Mouse (Mus musculus) forebrain, embryonic 13.5 days (tissue): ENCODE measurements around the gene Dnase1l3. TPM values are rescaled to one million over a fixed set of nuclear protein-coding genes. Genes with fewer than 3 reads are reported as not detected.

Experiments
- ATAC-seq: fragments of 200-750 bp; cut with Nextera tagmentation; 2 replicates; pipeline ENCODE4 v1.8.0; 2017
- H3K27ac ChIP-seq: fragments of 300-500 bp; sonication (generic); 2 replicates; pipeline ENCODE4 v1.5.1; 2015; ENCODE audit warnings: inconsistent platforms, mild to moderate bottlenecking, moderate library complexity
- H3K27me3 ChIP-seq: fragments of 300-500 bp; sonication (generic); 2 replicates; pipeline ENCODE4 v1.6.1; 2015; ENCODE audit warnings: mild to moderate bottlenecking, inconsistent platforms
- H3K36me3 ChIP-seq: fragments of 300-500 bp; sonication (generic); 2 replicates; pipeline ENCODE4 v1.6.1; 2015; ENCODE audit warnings: mild to moderate bottlenecking, inconsistent platforms; ENCODE audit not compliant: poor library complexity, severe bottlenecking
- H3K4me1 ChIP-seq: fragments of 300-500 bp; sonication (generic); 2 replicates; pipeline ENCODE4 v1.6.1; 2015; ENCODE audit warnings: inconsistent platforms
- H3K4me2 ChIP-seq: fragments of 300-500 bp; sonication (generic); 2 replicates; pipeline ENCODE4 v1.6.1; 2015; ENCODE audit warnings: inconsistent platforms, mild to moderate bottlenecking, moderate library complexity
- H3K4me3 ChIP-seq: fragments of 300-500 bp; sonication (generic); 2 replicates; pipeline ENCODE4 v1.5.1; 2015; ENCODE audit warnings: mild to moderate bottlenecking, inconsistent platforms
- H3K9ac ChIP-seq: fragments of 300-500 bp; sonication (generic); 2 replicates; pipeline ENCODE4 v1.6.1; 2015; ENCODE audit warnings: mild to moderate bottlenecking, inconsistent platforms
- H3K9me3 ChIP-seq: fragments of 300-500 bp; sonication (generic); replicated peaks from 2 replicates; pipeline ENCODE4 v1.6.1; 2016; ENCODE audit warnings: inconsistent platforms
- WGBS: fragments of 180-500 bp; shearing (Covaris S2); methylation state at CpG from one replicate; pipeline ENCODE4 v1.1.7; 2015; 5-methylcytosine and 5-hydroxymethylcytosine counted together
- polyA plus RNA-seq: library from polyadenylated mRNA; unstranded; fragments of >200 nt; fragmentation: Nextera tagmentation; extraction: Ambion mirVana; gene quantifications from 2 replicates; pipeline ENCODE4 v1.2.1, GENCODE M21; 2015

Gene Dnase1l3
- polyA plus RNA-seq, 1 experiment from 2014 or later = 0.04 TPM

GRCm38 (mm10) chr14:8030535-8030934, 36.2 kb upstream of the Dnase1l3 start:
- Histone ChIP-seq H3K27ac (no peak overlapping the region), H3K36me3 (no peaks in the 10 kb centered on the region), H3K4me2 (no peak overlapping the region), H3K27me3 (no peaks in the 10 kb centered on the region), H3K4me1 (peaks cover 7% of the 10 kb centered on the region; the same call in 1 of the 2 replicates), H3K4me3 (no peak overlapping the region), H3K9ac (no peak overlapping the region), H3K9me3 (no peaks in the 10 kb centered on the region)
- WGBS = 47% methylated on average over 4 of the region's 4 CpGs
- ATAC-seq = no peak

GRCm38 (mm10) chr14:8029752-8030151, 35.4 kb upstream of the Dnase1l3 start:
- Histone ChIP-seq H3K4me3 (no peak overlapping the region), H3K36me3 (no peaks in the 10 kb centered on the region), H3K4me1 (peaks cover 7% of the 10 kb centered on the region; the same call in 1 of the 2 replicates), H3K9ac (no peak overlapping the region), H3K27me3 (no peaks in the 10 kb centered on the region), H3K9me3 (no peaks in the 10 kb centered on the region), H3K27ac (no peak overlapping the region), H3K4me2 (no peak overlapping the region)
- no peak for ATAC-seq
- 85% methylated on average over 1 of the region's 1 CpGs for WGBS

- no peak overlapping the region for H3K27ac ChIP-seq
- no peaks in the 10 kb centered on the region for H3K27me3 ChIP-seq
- H3K4me3 ChIP-seq = no peak overlapping the region
- ATAC-seq = no peak
- no peak overlapping the region for H3K4me2 ChIP-seq
- WGBS = 96% methylated on average over 5 of the region's 5 CpGs
- H3K9me3 ChIP-seq = no peaks in the 10 kb centered on the region
- peaks cover 7% of the 10 kb centered on the region; the same call in 1 of the 2 replicates for H3K4me1 ChIP-seq
- H3K36me3 ChIP-seq = no peaks in the 10 kb centered on the region
- H3K9ac ChIP-seq = no peak overlapping the region
Measured at GRCm38 (mm10) chr14:8028086-8028485, 33.7 kb upstream of the Dnase1l3 start.

GRCm38 (mm10) chr14:8026769-8027531, 32.6 kb upstream of the Dnase1l3 start:
- WGBS = 90% methylated on average over 10 of the region's 10 CpGs
- no peak overlapping the region for H3K4me2 ChIP-seq
- H3K4me3 ChIP-seq = no peak overlapping the region
- no peak overlapping the region for H3K27ac ChIP-seq
- H3K4me1 ChIP-seq = peaks cover 1% of the 10 kb centered on the region; the same call in 1 of the 2 replicates
- no peak for ATAC-seq
- no peak overlapping the region for H3K9ac ChIP-seq
- H3K36me3 ChIP-seq = no peaks in the 10 kb centered on the region
- no peaks in the 10 kb centered on the region for H3K27me3 ChIP-seq
- no peaks in the 10 kb centered on the region for H3K9me3 ChIP-seq

GRCm38 (mm10) chr14:8024936-8025335, 30.6 kb upstream of the Dnase1l3 start:
- no peaks in the 10 kb centered on the region for H3K9me3 ChIP-seq
- ATAC-seq = no peak
- H3K27me3 ChIP-seq = no peaks in the 10 kb centered on the region
- no peaks in the 10 kb centered on the region for H3K4me1 ChIP-seq
- H3K4me3 ChIP-seq = no peak overlapping the region
- no peak overlapping the region for H3K9ac ChIP-seq
- H3K27ac ChIP-seq = no peak overlapping the region
- WGBS = 90% methylated on average over 10 of the region's 10 CpGs
- no peaks in the 10 kb centered on the region for H3K36me3 ChIP-seq
- no peak overlapping the region for H3K4me2 ChIP-seq

- Histone ChIP-seq H3K27ac (no peak overlapping the region), H3K9me3 (no peaks in the 10 kb centered on the region), H3K9ac (no peak overlapping the region), H3K36me3 (no peaks in the 10 kb centered on the region), H3K4me1 (no peaks in the 10 kb centered on the region), H3K4me2 (no peak overlapping the region), H3K4me3 (no peak overlapping the region), H3K27me3 (no peaks in the 10 kb centered on the region)
- no peak for ATAC-seq
- 73% methylated on average over 6 of the region's 6 CpGs for WGBS
Measured at GRCm38 (mm10) chr14:8024469-8024868, 30.1 kb upstream of the Dnase1l3 start.

- H3K9me3 ChIP-seq = no peaks in the 10 kb centered on the region
- H3K4me3 ChIP-seq = no peak overlapping the region
- no peak for ATAC-seq
- no peaks in the 10 kb centered on the region for H3K36me3 ChIP-seq
- H3K4me2 ChIP-seq = no peak overlapping the region
- no peaks in the 10 kb centered on the region for H3K4me1 ChIP-seq
- no peaks in the 10 kb centered on the region for H3K27me3 ChIP-seq
- no peak overlapping the region for H3K9ac ChIP-seq
- WGBS = 89% methylated on average over 7 of the region's 7 CpGs
- no peak overlapping the region for H3K27ac ChIP-seq
Measured at GRCm38 (mm10) chr14:8020546-8020945, 26.2 kb upstream of the Dnase1l3 start.

- Histone ChIP-seq H3K4me2 (no peak overlapping the region), H3K4me1 (no peaks in the 10 kb centered on the region), H3K4me3 (no peak overlapping the region), H3K27me3 (no peaks in the 10 kb centered on the region), H3K27ac (no peak overlapping the region), H3K36me3 (no peaks in the 10 kb centered on the region), H3K9ac (no peak overlapping the region), H3K9me3 (no peaks in the 10 kb centered on the region)
- WGBS = 100% methylated on average over 1 of the region's 1 CpGs
- ATAC-seq = no peak
Measured at GRCm38 (mm10) chr14:8020011-8020410, 25.6 kb upstream of the Dnase1l3 start.

GRCm38 (mm10) chr14:8016951-8017350, 22.6 kb upstream of the Dnase1l3 start:
- WGBS = 97% methylated on average over 1 of the region's 1 CpGs
- no peak for ATAC-seq
- Histone ChIP-seq H3K4me2 (no peak overlapping the region), H3K9me3 (no peaks in the 10 kb centered on the region), H3K9ac (no peak overlapping the region), H3K4me3 (no peak overlapping the region), H3K27me3 (no peaks in the 10 kb centered on the region), H3K27ac (no peak overlapping the region), H3K4me1 (no peaks in the 10 kb centered on the region), H3K36me3 (no peaks in the 10 kb centered on the region)

GRCm38 (mm10) chr14:8016276-8016675, 21.9 kb upstream of the Dnase1l3 start:
- H3K9ac ChIP-seq = no peak overlapping the region
- WGBS = 92% methylated on average over 6 of the region's 6 CpGs
- H3K9me3 ChIP-seq = no peaks in the 10 kb centered on the region
- no peaks in the 10 kb centered on the region for H3K36me3 ChIP-seq
- H3K4me3 ChIP-seq = no peak overlapping the region
- no peak for ATAC-seq
- H3K4me1 ChIP-seq = no peaks in the 10 kb centered on the region
- H3K27ac ChIP-seq = no peak overlapping the region
- no peaks in the 10 kb centered on the region for H3K27me3 ChIP-seq
- H3K4me2 ChIP-seq = no peak overlapping the region

GRCm38 (mm10) chr14:8015756-8016155, 21.4 kb upstream of the Dnase1l3 start:
- no peaks in the 10 kb centered on the region for H3K36me3 ChIP-seq
- no peak overlapping the region for H3K4me2 ChIP-seq
- ATAC-seq = no peak
- no peaks in the 10 kb centered on the region for H3K9me3 ChIP-seq
- H3K27me3 ChIP-seq = no peaks in the 10 kb centered on the region
- no peak overlapping the region for H3K4me3 ChIP-seq
- no peaks in the 10 kb centered on the region for H3K4me1 ChIP-seq
- H3K27ac ChIP-seq = no peak overlapping the region
- 90% methylated on average over 6 of the region's 6 CpGs for WGBS
- no peak overlapping the region for H3K9ac ChIP-seq

- Histone ChIP-seq H3K4me2 (no peak overlapping the region), H3K36me3 (no peaks in the 10 kb centered on the region), H3K4me3 (no peak overlapping the region), H3K27me3 (no peaks in the 10 kb centered on the region), H3K9ac (no peak overlapping the region), H3K9me3 (no peaks in the 10 kb centered on the region), H3K4me1 (no peaks in the 10 kb centered on the region), H3K27ac (no peak overlapping the region)
- ATAC-seq = no peak
- 80% methylated on average over 6 of the region's 6 CpGs for WGBS
Measured at GRCm38 (mm10) chr14:8011938-8012337, 17.6 kb upstream of the Dnase1l3 start.

GRCm38 (mm10) chr14:8011297-8011696, 16.9 kb upstream of the Dnase1l3 start:
- Histone ChIP-seq H3K27me3 (no peaks in the 10 kb centered on the region), H3K27ac (no peak overlapping the region), H3K9me3 (no peaks in the 10 kb centered on the region), H3K9ac (no peak overlapping the region), H3K4me1 (no peaks in the 10 kb centered on the region), H3K4me2 (no peak overlapping the region), H3K4me3 (no peak overlapping the region), H3K36me3 (no peaks in the 10 kb centered on the region)
- 91% methylated on average over 2 of the region's 2 CpGs for WGBS
- no peak for ATAC-seq
